Mouse (Mus musculus) layer of hippocampus, adult 8-10 months (tissue): ENCODE data around the gene Uba1. TPM values are rescaled to one million over a fixed set of nuclear protein-coding genes. Genes with fewer than 3 reads are reported as not detected.
"Not testable (repeated sequence)": the region's sequence is repeated elsewhere in the genome, so short reads cannot be mapped to it uniquely, and the experiment has no call there.

ENCODE experiments used
- DNase-seq, 2 experiments: peaks; one replicate each; pipeline ENCODE4 v3.0.0; 2022; ENCODE audit warnings: low spot score in 2 of 2
- total RNA-seq, 4 experiments: library from RNA; stranded (reverse); gene quantifications; 2 replicates each; pipeline ENCODE4 v1.2.4; 2022

Gene Uba1
- total RNA-seq, 4 experiments from 2014 or later = 362 to 415 (median 372) TPM

DNA sequence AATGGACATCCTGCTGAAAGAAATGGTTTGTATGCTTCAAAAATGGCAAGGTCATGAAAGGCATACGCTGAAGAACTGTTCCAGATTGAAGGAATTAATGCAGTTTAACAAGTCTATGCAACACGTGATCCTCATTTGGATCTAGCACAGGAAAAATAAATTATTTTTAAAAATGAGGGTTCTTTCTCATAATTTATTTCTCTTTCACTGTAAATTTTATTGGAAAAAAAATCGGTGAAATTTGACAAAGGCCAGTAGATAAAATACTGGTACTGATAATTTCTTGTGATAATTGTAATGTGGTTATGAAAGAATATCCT lies 46.9 kb downstream of the Uba1 start:
- no peak for DNase-seq

DNA sequence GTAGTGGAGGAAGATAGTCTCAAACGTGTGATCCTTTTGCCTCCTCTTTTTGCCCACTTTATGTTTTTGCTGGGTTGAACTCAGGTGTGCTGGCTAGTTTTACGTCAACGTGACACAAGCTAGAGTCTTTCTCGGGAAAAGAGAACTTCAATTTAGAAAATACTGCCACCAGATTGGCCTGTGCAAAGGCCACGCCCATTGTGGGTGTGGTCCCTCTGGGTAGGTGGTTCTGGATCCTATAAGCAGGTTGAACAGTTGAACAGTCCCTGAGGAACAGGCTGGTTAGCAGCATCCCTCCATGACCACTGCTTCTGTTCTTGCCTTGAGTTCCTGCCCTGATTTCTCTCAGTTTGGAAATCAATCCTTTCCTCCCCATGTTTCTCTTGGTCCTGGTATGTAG lies 70.6 kb downstream of the Uba1 start:
- no peak for DNase-seq

DNA sequence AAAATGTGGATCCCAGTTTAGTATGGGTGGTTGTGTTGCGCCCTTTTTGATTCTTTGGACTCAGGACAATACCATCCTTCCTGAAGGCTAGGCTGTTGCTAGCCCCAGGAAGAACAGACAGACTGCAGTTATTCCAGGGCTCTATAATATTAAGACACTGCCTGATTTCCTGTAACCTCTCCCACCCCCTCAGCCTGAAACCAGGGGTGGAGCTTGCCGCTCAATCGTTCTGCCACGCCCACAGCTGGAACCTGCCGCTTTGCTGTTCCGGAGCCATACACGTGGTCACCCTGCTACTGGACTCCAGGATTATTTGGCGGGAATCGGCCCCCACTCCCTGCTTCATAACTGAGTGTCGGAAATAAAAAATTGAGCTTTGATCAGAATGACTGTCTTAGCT lies 71.9 kb downstream of the Uba1 start:
- DNase-seq = not testable (repeated sequence)

Other genes starting within 250 kb of the Uba1 start
- gene Jade3, start 232.6 kb upstream of the Uba1 start, total RNA-seq = 1 to 10 TPM; 7.4 to 9.6 (median 8.9) TPM
- under 1 TPM in 3 of 4 experiments, not detected in 1; 0.27 to 0.39 (median 0.34) TPM for gene Rgn, start 108.5 kb upstream of the Uba1 start, total RNA-seq
- gene Rbm10, start 40.8 kb upstream of the Uba1 start, total RNA-seq = 10 to 100 TPM; 40.4 to 59.9 (median 50.0) TPM
- gene Ndufb11, start 40.7 kb upstream of the Uba1 start, total RNA-seq = 100 to 1,000 TPM; 133 to 165 (median 154) TPM
- 100 to 1,000 TPM; 185 to 215 (median 189) TPM for gene Cdk16, start 29.6 kb downstream of the Uba1 start, total RNA-seq
- 100 to 1,000 TPM; 111 to 139 (median 126) TPM for gene Usp11, start 45.6 kb downstream of the Uba1 start, total RNA-seq
- 100 to 1,000 TPM; 188 to 200 (median 196) TPM for gene Araf, start 139.5 kb downstream of the Uba1 start, total RNA-seq
- 1 to 10 TPM in 2 of 4 experiments, under 1 TPM in 1, not detected in 1; 0.55 to 3.2 (median 1.7) TPM for gene Timp1, start 211.8 kb downstream of the Uba1 start, total RNA-seq